Mouse (Mus musculus) cerebellum, adult 2 months (tissue): ENCODE data around the gene Tmprss2. TPM values are rescaled to one million over a fixed set of nuclear protein-coding genes. Genes with fewer than 3 reads are reported as not detected.
A peak's percentile ranks its signal among the peaks of the same experiment; 100 is the strongest.
"Not testable (repeated sequence)": the region's sequence is repeated elsewhere in the genome, so short reads cannot be mapped to it uniquely, and the experiment has no call there.

Source experiments
- DNase-seq, 2 experiments: peaks; one replicate each; pipeline ENCODE4 v3.0.0; 2021
- H3K27ac ChIP-seq: fragments of 200-500 bp; 2 replicates; pipeline ENCODE4 v1.5.1; 2012; ENCODE audit warnings: low read length, control low read depth, inconsistent platforms; ENCODE audit not compliant: insufficient read depth
- H3K27me3 ChIP-seq: fragments of 200-500 bp; 2 replicates; pipeline ENCODE4 v1.6.1; 2012; ENCODE audit warnings: inconsistent platforms, mild to moderate bottlenecking, low read length, moderate library complexity; ENCODE audit not compliant: control insufficient read depth, insufficient read depth
- H3K4me1 ChIP-seq: fragments of 200-500 bp; 2 replicates; pipeline ENCODE4 v1.6.1; 2011; ENCODE audit warnings: low read length; ENCODE audit not compliant: control insufficient read depth, insufficient read depth
- H3K4me3 ChIP-seq: fragments of 200-500 bp; replicated peaks from 2 replicates; pipeline ENCODE3; 2011; ENCODE audit warnings: mild to moderate bottlenecking, low read depth, low read length, control low read depth; ENCODE audit not compliant: insufficient read depth
- CTCF ChIP-seq: fragments of 200-500 bp; IDR thresholded peaks from 2 replicates; pipeline ENCODE4 v1.5.1; 2011; ENCODE audit warnings: low read depth, mild to moderate bottlenecking, control low read depth, low read length, moderate library complexity, borderline replicate concordance; ENCODE audit not compliant: insufficient read depth
- POLR2A ChIP-seq: fragments of 200-500 bp; IDR thresholded peaks from 2 replicates; pipeline ENCODE4 v1.6.1; 2011; ENCODE audit warnings: low read length, control low read depth, borderline replicate concordance; ENCODE audit not compliant: insufficient read depth
- WGBS: fragments of 180-500 bp; shearing (Covaris S2); methylation state at CpG from one replicate; pipeline ENCODE4 v1.1.7; 2018; 5-methylcytosine and 5-hydroxymethylcytosine counted together
- polyA plus RNA-seq: library from polyadenylated mRNA; depleted of rRNA; stranded (reverse); fragments of >200 nt; gene quantifications from 2 replicates; pipeline ENCODE4 v1.2.3, GENCODE M21; 2012

Tmprss2 gene
- polyA plus RNA-seq, 1 experiment: 0.34 TPM

- no peak for DNase-seq
- H3K4me3 ChIP-seq: no peak overlapping the region
- WGBS: 96% methylated on average over 9 of the region's 9 CpGs
- H3K27ac ChIP-seq: no peak overlapping the region
- H3K27me3 ChIP-seq: peaks cover 2% of the 10 kb centered on the region; the same call in 1 of the 2 replicates
- no peak for TF ChIP-seq CTCF
- no peak for TF ChIP-seq POLR2A
- H3K4me1 ChIP-seq: peaks cover 2% of the 10 kb centered on the region; the same call in 1 of the 2 replicates
Observed at GRCm38 (mm10) chr16:97605957-97606721, 4.9 kb downstream of the Tmprss2 start.

- TF ChIP-seq CTCF: no peak
- TF ChIP-seq POLR2A: no peak
- Histone ChIP-seq H3K27me3 (no peaks in the 10 kb centered on the region), H3K27ac (no peak overlapping the region), H3K4me1 (no peaks in the 10 kb centered on the region), H3K4me3 (no peak overlapping the region)
- DNase-seq: peak in 1 of 2 experiments; percentile 17
- 12% methylated on average over 1 of the region's 1 CpGs for WGBS
Observed at GRCm38 (mm10) chr16:97602256-97602655, 8.7 kb downstream of the Tmprss2 start.

- H3K4me1 ChIP-seq: no peaks in the 10 kb centered on the region
- no peak overlapping the region for H3K4me3 ChIP-seq
- WGBS: 37% methylated on average over 2 of the region's 2 CpGs
- no peak overlapping the region for H3K27ac ChIP-seq
- no peak for DNase-seq
- TF ChIP-seq CTCF (no peak), POLR2A (no peak)
- no peaks in the 10 kb centered on the region for H3K27me3 ChIP-seq
Observed at GRCm38 (mm10) chr16:97600591-97600990, 10.4 kb downstream of the Tmprss2 start.

- no peak for DNase-seq
- Histone ChIP-seq H3K4me3 (no peak overlapping the region), H3K27ac (no peak overlapping the region), H3K4me1 (no peaks in the 10 kb centered on the region), H3K27me3 (no peaks in the 10 kb centered on the region)
- no peak for TF ChIP-seq CTCF
- TF ChIP-seq POLR2A: no peak
- 96% methylated on average over 2 of the region's 2 CpGs for WGBS
Observed at GRCm38 (mm10) chr16:97598046-97598445, 12.9 kb downstream of the Tmprss2 start.

GRCm38 (mm10) chr16:97593816-97594509, 17.0 kb downstream of the Tmprss2 start:
- Histone ChIP-seq H3K4me1 (no peaks in the 10 kb centered on the region), H3K27me3 (no peaks in the 10 kb centered on the region), H3K4me3 (no peak overlapping the region), H3K27ac (no peak overlapping the region)
- 78% methylated on average over 4 of the region's 4 CpGs for WGBS
- DNase-seq: no peak
- TF ChIP-seq POLR2A (no peak), CTCF (no peak)

- Histone ChIP-seq H3K4me3 (no peak overlapping the region), H3K27ac (no peak overlapping the region), H3K4me1 (no peaks in the 10 kb centered on the region), H3K27me3 (no peaks in the 10 kb centered on the region)
- 21% methylated on average over 1 of the region's 1 CpGs for WGBS
- TF ChIP-seq CTCF (peak; percentile 50; the same call in 1 of the 2 replicates), POLR2A (no peak)
- DNase-seq: peak in 1 of 2 experiments; percentile 15
Observed at GRCm38 (mm10) chr16:97593057-97593456, 17.9 kb downstream of the Tmprss2 start.

GRCm38 (mm10) chr16:97591512-97591911, 19.5 kb downstream of the Tmprss2 start:
- Histone ChIP-seq H3K27me3 (no peaks in the 10 kb centered on the region), H3K4me1 (no peaks in the 10 kb centered on the region), H3K4me3 (no peak overlapping the region), H3K27ac (no peak overlapping the region)
- TF ChIP-seq POLR2A (no peak), CTCF (no peak)
- no peak for DNase-seq
- WGBS: 86% methylated on average over 2 of the region's 2 CpGs

- not testable (repeated sequence) for DNase-seq, H3K4me1 ChIP-seq, H3K27ac ChIP-seq, H3K4me3 ChIP-seq, H3K27me3 ChIP-seq
- 88% methylated on average over 1 of the region's 1 CpGs for WGBS
Observed at GRCm38 (mm10) chr16:97582876-97583275, 28.1 kb downstream of the Tmprss2 start.
